Mouse (Mus musculus) adipocyte (in vitro differentiated cells): Measurements from ENCODE around the gene Csnk1g2.
A peak's percentile ranks its signal among the peaks of the same experiment; 100 is the strongest.

Experiments used
- DNase-seq: peaks from one replicate; pipeline ENCODE4 v3.0.0-alpha.2; 2016; ENCODE audit warnings: low spot score

Gene Csnk1g2

DNA sequence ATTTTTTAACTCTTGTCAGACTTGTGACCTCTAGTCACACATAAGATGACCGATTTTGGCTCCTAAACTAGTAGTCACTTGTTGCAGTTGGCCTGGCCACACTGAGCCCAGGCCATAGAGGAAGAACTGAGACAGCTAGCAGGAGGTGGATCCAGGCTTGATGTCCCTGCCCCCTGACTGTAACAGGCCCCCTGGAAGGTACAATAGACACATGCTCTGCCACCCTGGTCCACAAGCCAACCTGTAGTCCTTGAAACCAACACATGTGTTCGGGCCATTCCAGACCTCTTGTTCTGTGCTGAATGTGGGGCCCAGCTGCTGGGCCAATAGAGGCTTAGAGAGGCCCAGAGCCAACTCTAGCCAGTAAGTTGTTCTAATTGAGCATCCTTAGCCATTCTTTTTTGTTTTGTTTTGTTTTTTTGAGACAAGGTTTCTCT is 57.6 kb downstream of the Csnk1g2 start:
- no peak for DNase-seq

DNA sequence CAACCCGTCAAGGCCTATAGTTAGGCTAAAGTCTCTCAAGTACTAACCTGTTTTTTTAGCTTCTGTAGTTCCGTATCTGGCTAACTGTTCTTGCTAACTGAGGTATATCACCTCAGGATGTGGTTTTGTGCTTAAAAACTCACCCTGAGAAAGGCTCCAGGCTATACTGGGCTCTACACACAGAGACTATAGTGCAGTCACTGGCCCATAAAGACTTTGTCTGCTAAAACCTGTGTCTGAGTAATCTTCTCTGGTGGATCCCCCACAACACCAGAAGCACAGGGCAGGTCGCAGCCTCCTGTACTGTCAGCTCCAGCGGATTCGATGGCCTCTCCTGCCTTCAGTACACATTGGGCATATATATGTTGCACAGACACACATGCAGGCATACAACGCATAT is 59.4 kb downstream of the Csnk1g2 start:
- DNase-seq, result no peak

DNA sequence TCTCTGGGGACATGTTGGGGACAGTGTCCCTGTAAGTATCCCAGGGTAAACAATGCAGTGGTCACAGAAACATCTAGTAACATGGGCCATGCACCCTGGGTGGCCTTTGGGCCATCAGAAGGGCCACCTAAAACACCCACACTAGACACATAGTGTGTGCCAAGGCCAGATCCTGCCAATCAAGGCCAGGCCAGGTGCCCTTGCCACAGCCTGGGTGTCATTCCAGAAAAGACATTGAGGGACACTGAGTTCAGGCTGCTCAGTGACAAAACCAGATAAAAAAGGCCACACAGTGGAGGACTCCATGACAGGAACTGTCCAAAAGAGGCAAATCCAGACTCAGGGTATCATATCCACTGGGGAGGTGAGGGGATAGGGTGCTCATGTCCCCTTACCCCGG is 61.0 kb downstream of the Csnk1g2 start:
- DNase-seq, result no peak

DNA sequence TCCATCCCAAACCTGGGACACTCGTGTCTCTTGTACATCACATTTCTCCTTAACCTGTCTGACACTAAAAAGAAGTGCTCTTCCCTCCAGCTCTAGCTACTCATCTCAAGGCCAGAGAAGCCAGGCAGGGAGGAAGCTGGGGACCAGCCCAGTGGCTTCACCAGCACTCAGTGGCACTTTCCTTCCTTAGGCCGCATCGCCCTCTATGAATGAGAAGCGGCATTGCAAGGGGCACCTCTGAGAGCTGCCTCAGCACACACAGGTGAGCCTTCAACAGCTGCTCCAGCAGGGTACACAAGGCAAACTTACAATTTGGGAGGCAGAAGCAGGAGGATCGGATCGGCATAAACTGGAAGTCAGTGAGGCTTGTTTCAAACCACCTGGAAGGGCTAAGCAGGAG is 61.6 kb downstream of the Csnk1g2 start:
- DNase-seq, result peak; percentile 78

DNA sequence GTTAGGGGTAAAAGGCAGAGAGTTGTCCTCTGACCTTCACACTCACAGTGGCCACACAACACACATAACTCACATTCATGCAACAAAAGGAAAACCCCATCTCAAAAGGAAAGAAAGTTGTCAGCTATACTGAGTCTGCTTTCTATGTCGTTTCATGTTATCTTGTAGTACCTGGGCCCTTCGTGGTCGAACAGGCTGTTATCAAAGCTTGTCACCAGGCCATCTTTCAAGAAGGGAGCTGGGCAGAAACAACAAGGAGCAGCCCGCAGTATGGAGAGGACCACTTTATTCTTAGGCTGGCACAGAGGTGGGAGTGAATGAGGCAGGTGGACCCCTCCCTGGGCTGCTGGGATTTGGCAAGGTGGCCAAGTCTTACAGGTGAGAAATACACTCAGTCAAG is 62.3 kb downstream of the Csnk1g2 start:
- DNase-seq, result no peak

DNA sequence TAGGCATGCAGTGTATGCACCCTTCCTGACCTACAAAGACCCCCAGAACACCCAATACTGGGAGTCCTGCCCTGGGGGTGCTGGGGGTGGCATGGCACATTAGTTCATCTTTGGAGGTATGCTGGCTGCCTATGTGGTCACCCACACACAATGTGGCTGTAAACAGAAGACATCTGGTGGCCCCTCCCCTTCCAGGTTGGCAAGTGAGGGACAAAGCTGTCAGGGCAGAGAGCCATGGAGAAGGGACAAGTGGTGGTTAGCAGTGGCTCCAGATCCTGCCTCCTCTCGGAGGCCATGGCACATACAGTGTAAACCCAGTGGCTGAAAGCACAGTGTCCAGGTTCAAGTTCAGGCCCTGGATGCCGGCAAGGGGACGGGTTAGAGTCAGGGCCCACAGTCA is 64.0 kb downstream of the Csnk1g2 start:
- no peak for DNase-seq

DNA sequence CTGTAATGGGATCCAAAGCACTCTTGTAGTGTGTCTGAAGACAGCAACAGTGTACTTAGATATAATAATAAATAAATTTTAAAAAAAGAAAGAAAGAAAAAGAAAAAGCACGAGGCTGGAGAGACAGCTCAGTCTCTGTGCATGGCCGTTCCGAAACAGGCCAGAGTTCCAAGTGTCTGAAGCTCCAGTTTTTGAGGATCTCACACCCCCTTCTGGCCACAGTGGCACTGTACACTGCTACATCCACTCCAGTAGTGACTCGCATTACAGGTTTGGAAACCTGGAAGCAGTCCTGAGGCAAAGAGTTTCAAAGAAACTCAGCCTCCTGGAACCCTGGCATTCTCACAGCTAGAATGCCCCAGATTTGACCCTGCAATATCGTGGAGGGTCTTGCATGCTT is 65.2 kb downstream of the Csnk1g2 start:
- DNase-seq, result peak; percentile 80
